Mouse (Mus musculus): Measurements from ENCODE around the gene Rassf6. TPM values are rescaled to one million over a fixed set of nuclear protein-coding genes. Genes with fewer than 3 reads are reported as not detected.
"Not testable (repeated sequence)": the region's sequence is repeated elsewhere in the genome, so short reads cannot be mapped to it uniquely, and the experiment has no call there.

The Rassf6 gene
- polyA plus RNA-seq, 1 experiment from 2014 or later = 1.9 TPM

GRCm38 (mm10) chr5:90621726-90622125 lies 18.7 kb downstream of the Rassf6 start:
- H3K27ac ChIP-seq (replicated peaks) = no peak overlapping the region
- no peak overlapping the region for H3K9ac ChIP-seq
- H3K27me3 ChIP-seq = no peaks in the 10 kb centered on the region
- no peaks in the 10 kb centered on the region for H3K36me3 ChIP-seq
- no peak overlapping the region for H3K4me2 ChIP-seq
- no peak for ATAC-seq (ENCODE audit: low read depth)
- H3K9me3 ChIP-seq = no peaks in the 10 kb centered on the region
- H3K4me3 ChIP-seq = no peak overlapping the region
- H3K4me1 ChIP-seq (replicated peaks) = no peaks in the 10 kb centered on the region
- WGBS = 93% methylated on average over 6 of the region's 6 CpGs

- Histone ChIP-seq H3K27me3 (no peaks in the 10 kb centered on the region), H3K4me3 (no peak overlapping the region), H3K9me3 (no peaks in the 10 kb centered on the region), H3K4me2 (no peak overlapping the region), H3K36me3 (no peaks in the 10 kb centered on the region), H3K27ac (replicated peaks) (no peak overlapping the region), H3K4me1 (replicated peaks) (no peaks in the 10 kb centered on the region), H3K9ac (no peak overlapping the region)
- WGBS = 90% methylated on average over 2 of the region's 2 CpGs
- ATAC-seq (ENCODE audit: low read depth) = no peak
These were observed 19.1 kb downstream of the Rassf6 start for GRCm38 (mm10) chr5:90621316-90621715.

- H3K27ac ChIP-seq (replicated peaks) = no peak overlapping the region
- H3K4me1 ChIP-seq (replicated peaks) = no peaks in the 10 kb centered on the region
- H3K4me3 ChIP-seq = no peak overlapping the region
- no peak overlapping the region for H3K9ac ChIP-seq
- WGBS = 89% methylated on average over 3 of the region's 3 CpGs
- H3K9me3 ChIP-seq = no peaks in the 10 kb centered on the region
- H3K27me3 ChIP-seq = no peaks in the 10 kb centered on the region
- H3K4me2 ChIP-seq = no peak overlapping the region
- no peak for ATAC-seq (ENCODE audit: low read depth)
- no peaks in the 10 kb centered on the region for H3K36me3 ChIP-seq
These were observed 22.6 kb downstream of the Rassf6 start for GRCm38 (mm10) chr5:90617859-90618258.

- 89% methylated on average over 1 of the region's 1 CpGs for WGBS
- not testable (repeated sequence) for ATAC-seq (ENCODE audit: low read depth); H3K27me3 ChIP-seq
These were observed 27.7 kb downstream of the Rassf6 start for GRCm38 (mm10) chr5:90612751-90613150.

GRCm38 (mm10) chr5:90611996-90612611 lies 28.4 kb downstream of the Rassf6 start:
- 84% methylated on average over 6 of the region's 6 CpGs for WGBS
- H3K9ac ChIP-seq = no peak overlapping the region
- H3K4me1 ChIP-seq (replicated peaks) = no peaks in the 10 kb centered on the region
- H3K27me3 ChIP-seq = no peaks in the 10 kb centered on the region
- no peak overlapping the region for H3K27ac ChIP-seq (replicated peaks)
- ATAC-seq (ENCODE audit: low read depth) = no peak
- no peaks in the 10 kb centered on the region for H3K9me3 ChIP-seq
- no peak overlapping the region for H3K4me2 ChIP-seq
- H3K36me3 ChIP-seq = no peaks in the 10 kb centered on the region
- no peak overlapping the region for H3K4me3 ChIP-seq

More at GRCm38 (mm10) chr5:90612751-90613150, 27.7 kb downstream of the Rassf6 start:
- H3K9ac ChIP-seq; H3K4me1 ChIP-seq (replicated peaks); H3K4me3 ChIP-seq; H3K27ac ChIP-seq (replicated peaks); H3K36me3 ChIP-seq; H3K9me3 ChIP-seq; H3K4me2 ChIP-seq: not testable (repeated sequence)

- Histone ChIP-seq H3K9me3 (no peaks in the 10 kb centered on the region), H3K4me1 (replicated peaks) (no peaks in the 10 kb centered on the region), H3K4me2 (no peak overlapping the region), H3K9ac (no peak overlapping the region), H3K36me3 (no peaks in the 10 kb centered on the region), H3K27ac (replicated peaks) (no peak overlapping the region), H3K4me3 (no peak overlapping the region), H3K27me3 (no peaks in the 10 kb centered on the region)
- ATAC-seq (ENCODE audit: low read depth) = no peak
- 85% methylated on average over 3 of the region's 3 CpGs for WGBS
These were observed 29.1 kb downstream of the Rassf6 start for GRCm38 (mm10) chr5:90611388-90611787.

- no peak overlapping the region for H3K4me2 ChIP-seq
- H3K27ac ChIP-seq (replicated peaks) = no peak overlapping the region
- no peaks in the 10 kb centered on the region for H3K4me1 ChIP-seq (replicated peaks)
- ATAC-seq (ENCODE audit: low read depth) = no peak
- no peaks in the 10 kb centered on the region for H3K36me3 ChIP-seq
- no peak overlapping the region for H3K9ac ChIP-seq
- no peak overlapping the region for H3K4me3 ChIP-seq
- WGBS = 61% methylated on average over 11 of the region's 11 CpGs
- H3K27me3 ChIP-seq = no peaks in the 10 kb centered on the region
- no peaks in the 10 kb centered on the region for H3K9me3 ChIP-seq
These were observed 31.6 kb downstream of the Rassf6 start for GRCm38 (mm10) chr5:90608906-90609305.

GRCm38 (mm10) chr5:90603407-90603923 lies 37.0 kb downstream of the Rassf6 start:
- H3K4me2 ChIP-seq = no peak overlapping the region
- H3K27me3 ChIP-seq = no peaks in the 10 kb centered on the region
- no peak overlapping the region for H3K4me3 ChIP-seq
- WGBS = 68% methylated on average over 13 of the region's 13 CpGs
- no peak overlapping the region for H3K9ac ChIP-seq
- H3K36me3 ChIP-seq = no peaks in the 10 kb centered on the region
- ATAC-seq (ENCODE audit: low read depth) = no peak
- no peaks in the 10 kb centered on the region for H3K4me1 ChIP-seq (replicated peaks)
- no peaks in the 10 kb centered on the region for H3K9me3 ChIP-seq
- no peak overlapping the region for H3K27ac ChIP-seq (replicated peaks)

- no peak for ATAC-seq (ENCODE audit: low read depth)
- 24% methylated on average over 6 of the region's 6 CpGs for WGBS
These were observed 39.0 kb downstream of the Rassf6 start for GRCm38 (mm10) chr5:90601469-90601868.

GRCm38 (mm10) chr5:90596155-90596554 lies 44.3 kb downstream of the Rassf6 start:
- Histone ChIP-seq H3K9me3 (no peaks in the 10 kb centered on the region), H3K27me3 (no peaks in the 10 kb centered on the region), H3K4me3 (no peak overlapping the region), H3K4me1 (replicated peaks) (no peaks in the 10 kb centered on the region), H3K27ac (replicated peaks) (no peak overlapping the region), H3K9ac (no peak overlapping the region), H3K4me2 (no peak overlapping the region), H3K36me3 (no peaks in the 10 kb centered on the region)
- WGBS = 91% methylated on average over 6 of the region's 6 CpGs
- ATAC-seq (ENCODE audit: low read depth) = no peak

More at GRCm38 (mm10) chr5:90601469-90601868, 39.0 kb downstream of the Rassf6 start:
- Histone ChIP-seq H3K4me3 (no peak overlapping the region), H3K27ac (replicated peaks) (no peak overlapping the region), H3K4me1 (replicated peaks) (no peaks in the 10 kb centered on the region), H3K4me2 (no peak overlapping the region), H3K9me3 (no peaks in the 10 kb centered on the region), H3K36me3 (no peaks in the 10 kb centered on the region), H3K9ac (no peak overlapping the region), H3K27me3 (no peaks in the 10 kb centered on the region)

- no peaks in the 10 kb centered on the region for H3K4me1 ChIP-seq (replicated peaks)
- H3K4me3 ChIP-seq = no peak overlapping the region
- no peaks in the 10 kb centered on the region for H3K27me3 ChIP-seq
- WGBS = 91% methylated on average over 13 of the region's 13 CpGs
- no peaks in the 10 kb centered on the region for H3K36me3 ChIP-seq
- H3K9me3 ChIP-seq = no peaks in the 10 kb centered on the region
- no peak overlapping the region for H3K27ac ChIP-seq (replicated peaks)
- ATAC-seq (ENCODE audit: low read depth) = no peak
- H3K9ac ChIP-seq = no peak overlapping the region
- H3K4me2 ChIP-seq = no peak overlapping the region
These were observed 45.5 kb downstream of the Rassf6 start for GRCm38 (mm10) chr5:90594945-90595344.

- Histone ChIP-seq H3K36me3 (no peaks in the 10 kb centered on the region), H3K9ac (no peak overlapping the region), H3K9me3 (no peaks in the 10 kb centered on the region), H3K4me2 (no peak overlapping the region), H3K27ac (replicated peaks) (no peak overlapping the region), H3K27me3 (no peaks in the 10 kb centered on the region), H3K4me3 (no peak overlapping the region), H3K4me1 (replicated peaks) (no peaks in the 10 kb centered on the region)
- no peak for ATAC-seq (ENCODE audit: low read depth)
- 92% methylated on average over 6 of the region's 6 CpGs for WGBS
These were observed 48.5 kb downstream of the Rassf6 start for GRCm38 (mm10) chr5:90591936-90592335.

GRCm38 (mm10) chr5:90590676-90591075 lies 49.8 kb downstream of the Rassf6 start:
- Histone ChIP-seq H3K4me3 (no peak overlapping the region), H3K9me3 (no peaks in the 10 kb centered on the region), H3K4me2 (no peak overlapping the region), H3K4me1 (replicated peaks) (no peaks in the 10 kb centered on the region), H3K36me3 (no peaks in the 10 kb centered on the region), H3K27ac (replicated peaks) (no peak overlapping the region), H3K9ac (no peak overlapping the region), H3K27me3 (no peaks in the 10 kb centered on the region)
- 87% methylated on average over 10 of the region's 10 CpGs for WGBS
- no peak for ATAC-seq (ENCODE audit: low read depth)
